Mouse (Mus musculus) bone marrow macrophage, adult 2 months (primary cell): ENCODE results near the gene Gsk3b.

Experiments
- CTCF ChIP-seq: IDR thresholded peaks from 2 replicates; pipeline ENCODE4 v1.5.1; 2012; ENCODE audit warnings: low read depth, mild to moderate bottlenecking, low read length, moderate library complexity
- POLR2A ChIP-seq: IDR thresholded peaks from 2 replicates; pipeline ENCODE4 v1.6.1; 2012; ENCODE audit warnings: mild to moderate bottlenecking, low read depth, low read length, borderline replicate concordance

GRCm38 (mm10) chr16:38144898-38145297 lies 56.1 kb downstream of the Gsk3b start:
- TF ChIP-seq CTCF: no peak
- TF ChIP-seq POLR2A: no peak
